Mouse (Mus musculus): ENCODE measurements around the gene Ubtf. TPM values are rescaled to one million over a fixed set of nuclear protein-coding genes. Genes with fewer than 3 reads are reported as not detected.

The Ubtf gene
- polyA plus RNA-seq, 1 experiment, result 8.9 TPM

- no peaks in the 10 kb centered on the region for H3K36me3 ChIP-seq (ENCODE audit: control insufficient read depth, insufficient read depth, low read length)
- peaks cover 15% of the 10 kb centered on the region for H3K4me1 ChIP-seq (ENCODE audit: control insufficient read depth, insufficient read depth, low read length)
- no peak overlapping the region for H3K4me3 ChIP-seq (ENCODE audit: control insufficient read depth, low read depth, low read length)
- no peak overlapping the region for H3K27ac ChIP-seq (ENCODE audit: control insufficient read depth, insufficient read depth, low read depth, low read length)
- TF ChIP-seq POLR2A (IDR thresholded peaks at IDR 0.05; ENCODE audit: control insufficient read depth, low read depth, low read length) (no peak), CTCF (IDR thresholded peaks at IDR 0.05; ENCODE audit: control insufficient read depth, insufficient read depth, insufficient replicate concordance, low read depth, low read length) (peak; percentile 18; the same call in 1 of the 2 replicates)
- no peaks in the 10 kb centered on the region for H3K27me3 ChIP-seq (ENCODE audit: control insufficient read depth, insufficient read depth, low read length)
These were observed 19.7 kb downstream of the Ubtf start for GRCm38 (mm10) chr11:102299839-102300238.

DNA sequence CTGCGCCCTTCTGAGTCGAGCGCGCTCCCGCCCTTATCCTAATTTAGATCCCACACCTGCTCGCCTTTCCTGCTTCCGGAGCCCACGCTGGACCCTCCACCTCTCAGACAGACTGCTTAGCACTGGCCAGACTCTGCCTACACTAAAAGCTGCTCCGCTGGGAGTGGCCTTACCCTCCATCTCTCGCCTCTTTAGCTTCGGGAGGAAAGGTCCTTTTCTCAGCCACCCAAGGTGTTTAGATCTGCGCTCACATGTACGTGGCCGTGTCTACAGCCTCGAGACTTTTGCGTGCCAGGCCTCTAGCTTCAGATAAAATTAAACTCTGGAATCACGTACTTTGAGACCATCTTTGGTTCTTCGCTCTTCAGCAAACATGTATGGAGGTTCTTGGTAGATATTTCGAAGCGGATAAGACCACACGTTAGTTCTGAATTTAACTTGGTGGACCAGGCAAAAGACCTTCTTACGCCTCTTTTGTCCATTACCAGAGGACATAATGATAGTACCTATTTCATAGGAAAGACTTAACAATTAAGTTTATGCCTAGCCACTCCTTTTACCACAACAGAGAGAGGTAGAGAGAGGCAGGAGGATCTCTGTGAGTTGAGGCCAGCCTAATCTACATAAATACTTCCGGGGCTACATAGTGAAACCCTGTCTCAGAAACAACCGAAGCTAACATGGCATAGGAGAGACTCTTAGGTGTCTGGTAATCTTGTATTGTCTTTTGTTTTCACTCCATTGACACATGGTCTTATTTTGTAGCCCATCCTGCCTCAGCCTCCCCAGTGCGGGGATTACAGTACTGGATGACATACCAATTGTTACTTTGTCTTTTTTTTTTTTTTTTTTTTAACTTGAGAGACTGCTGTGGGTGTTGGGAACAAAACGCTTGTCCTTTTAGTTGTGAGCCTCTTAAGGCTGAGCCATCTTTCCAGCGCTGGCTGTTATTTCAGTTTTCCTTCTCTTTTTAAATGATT is 21.7 kb downstream of the Ubtf start:
- H3K4me1 ChIP-seq (ENCODE audit: control insufficient read depth, insufficient read depth, low read length), result peaks cover 16% of the 10 kb centered on the region
- peak overlapping the region; percentile 75 for H3K4me3 ChIP-seq (ENCODE audit: control insufficient read depth, low read depth, low read length)
- H3K27ac ChIP-seq (ENCODE audit: control insufficient read depth, insufficient read depth, low read depth, low read length), result peak overlapping the region; percentile 60
- TF ChIP-seq POLR2A (IDR thresholded peaks at IDR 0.05; ENCODE audit: control insufficient read depth, low read depth, low read length) (no peak), CTCF (IDR thresholded peaks at IDR 0.05; ENCODE audit: control insufficient read depth, insufficient read depth, insufficient replicate concordance, low read depth, low read length) (no peak)
- H3K27me3 ChIP-seq (ENCODE audit: control insufficient read depth, insufficient read depth, low read length), result no peaks in the 10 kb centered on the region
- no peaks in the 10 kb centered on the region for H3K36me3 ChIP-seq (ENCODE audit: control insufficient read depth, insufficient read depth, low read length)

- Histone ChIP-seq H3K4me3 (ENCODE audit: control insufficient read depth, low read depth, low read length) (peak within 1 kb of the TSS; percentile 93), H3K27ac (ENCODE audit: control insufficient read depth, insufficient read depth, low read depth, low read length) (peak within 1 kb of the TSS; percentile 88), H3K36me3 (ENCODE audit: control insufficient read depth, insufficient read depth, low read length) (no peaks in the 10 kb centered on the region; the same call in 1 of the 2 replicates), H3K4me1 (ENCODE audit: control insufficient read depth, insufficient read depth, low read length) (peaks cover 16% of the 10 kb centered on the region), H3K27me3 (ENCODE audit: control insufficient read depth, insufficient read depth, low read length) (no peaks in the 10 kb centered on the region)
- TF ChIP-seq CTCF (IDR thresholded peaks at IDR 0.05; ENCODE audit: control insufficient read depth, insufficient read depth, insufficient replicate concordance, low read depth, low read length) (no peak), POLR2A (IDR thresholded peaks at IDR 0.05; ENCODE audit: control insufficient read depth, low read depth, low read length) (peak; percentile 76)
These were observed 22.8 kb downstream of the Ubtf start, which contains the start of gene Atxn7l3 for GRCm38 (mm10) chr11:102296491-102297472. Gene Atxn7l3 (minus strand): TSS chr11:102296631.

- Histone ChIP-seq H3K27ac (ENCODE audit: control insufficient read depth, insufficient read depth, low read depth, low read length) (peak overlapping the region; percentile 88), H3K27me3 (ENCODE audit: control insufficient read depth, insufficient read depth, low read length) (no peaks in the 10 kb centered on the region), H3K36me3 (ENCODE audit: control insufficient read depth, insufficient read depth, low read length) (peaks cover 2% of the 10 kb centered on the region; the same call in 1 of the 2 replicates), H3K4me1 (ENCODE audit: control insufficient read depth, insufficient read depth, low read length) (peaks cover 16% of the 10 kb centered on the region), H3K4me3 (ENCODE audit: control insufficient read depth, low read depth, low read length) (peak overlapping the region; percentile 93)
- TF ChIP-seq CTCF (IDR thresholded peaks at IDR 0.05; ENCODE audit: control insufficient read depth, insufficient read depth, insufficient replicate concordance, low read depth, low read length) (no peak), POLR2A (IDR thresholded peaks at IDR 0.05; ENCODE audit: control insufficient read depth, low read depth, low read length) (no peak)
These were observed 23.7 kb downstream of the Ubtf start for GRCm38 (mm10) chr11:102295598-102296471.

DNA sequence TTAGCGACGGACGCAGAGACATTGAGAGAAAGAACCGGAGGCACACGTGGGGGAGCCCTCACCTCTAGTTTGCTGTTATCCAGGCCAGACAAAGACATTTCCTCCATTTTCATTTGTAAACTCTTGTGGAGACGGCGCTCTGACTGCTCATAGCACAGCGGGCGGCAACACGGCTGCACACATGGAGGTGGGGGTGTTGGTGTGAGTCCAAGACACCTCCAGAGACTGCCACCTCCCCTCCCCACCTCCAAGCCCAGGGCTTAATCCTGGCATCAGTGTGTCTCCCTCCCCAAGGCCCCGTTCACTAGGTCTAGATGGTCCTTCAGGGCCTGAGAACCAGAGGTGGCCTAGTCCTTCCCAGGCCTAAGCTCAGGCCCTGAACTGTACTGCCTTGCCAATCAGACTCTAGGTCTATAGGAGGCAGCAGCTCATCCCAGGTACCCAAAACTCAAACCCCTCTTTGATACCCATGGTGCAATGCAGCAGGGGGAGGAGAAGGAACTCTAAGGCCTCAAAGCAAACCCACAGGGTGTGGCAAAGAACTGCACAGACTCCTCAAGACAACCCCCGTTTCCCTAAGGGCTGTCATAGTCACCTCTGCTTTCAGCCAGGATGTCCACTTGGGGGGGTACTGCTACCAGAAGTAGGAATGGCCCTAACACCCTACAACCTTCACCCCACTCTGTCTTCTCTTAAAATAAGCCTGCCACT is 24.5 kb downstream of the Ubtf start:
- no peaks in the 10 kb centered on the region for H3K27me3 ChIP-seq (ENCODE audit: control insufficient read depth, insufficient read depth, low read length)
- peak overlapping the region; percentile 88 for H3K27ac ChIP-seq (ENCODE audit: control insufficient read depth, insufficient read depth, low read depth, low read length)
- peaks cover 16% of the 10 kb centered on the region for H3K4me1 ChIP-seq (ENCODE audit: control insufficient read depth, insufficient read depth, low read length)
- TF ChIP-seq CTCF (IDR thresholded peaks at IDR 0.05; ENCODE audit: control insufficient read depth, insufficient read depth, insufficient replicate concordance, low read depth, low read length) (no peak), POLR2A (IDR thresholded peaks at IDR 0.05; ENCODE audit: control insufficient read depth, low read depth, low read length) (no peak)
- peak overlapping the region; percentile 93 for H3K4me3 ChIP-seq (ENCODE audit: control insufficient read depth, low read depth, low read length)
- H3K36me3 ChIP-seq (ENCODE audit: control insufficient read depth, insufficient read depth, low read length), result peaks cover 2% of the 10 kb centered on the region; the same call in 1 of the 2 replicates

DNA sequence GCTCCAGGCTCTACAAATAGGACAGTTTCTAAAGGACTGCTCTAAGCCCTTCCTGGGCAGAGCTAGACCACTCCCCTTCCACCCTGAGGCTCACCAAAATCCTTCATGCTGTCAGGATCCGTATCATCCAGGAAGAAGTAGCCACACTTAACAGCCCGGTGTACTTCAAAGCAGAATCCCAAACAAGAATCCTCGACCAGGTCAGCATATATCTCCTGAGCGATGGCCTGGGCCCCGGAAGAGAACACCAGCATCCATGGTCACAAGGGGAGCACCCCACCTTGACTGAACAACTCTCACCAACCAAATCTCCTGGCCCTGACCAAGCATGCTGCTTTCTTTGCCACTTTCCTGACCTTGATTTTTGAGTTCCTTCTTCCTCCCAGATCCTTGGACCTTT is 25.1 kb downstream of the Ubtf start:
- peaks cover 13% of the 10 kb centered on the region for H3K4me1 ChIP-seq (ENCODE audit: control insufficient read depth, insufficient read depth, low read length)
- peaks cover 2% of the 10 kb centered on the region; the same call in 1 of the 2 replicates for H3K36me3 ChIP-seq (ENCODE audit: control insufficient read depth, insufficient read depth, low read length)
- no peak overlapping the region for H3K27ac ChIP-seq (ENCODE audit: control insufficient read depth, insufficient read depth, low read depth, low read length)
- no peak overlapping the region for H3K4me3 ChIP-seq (ENCODE audit: control insufficient read depth, low read depth, low read length)
- TF ChIP-seq POLR2A (IDR thresholded peaks at IDR 0.05; ENCODE audit: control insufficient read depth, low read depth, low read length) (no peak), CTCF (IDR thresholded peaks at IDR 0.05; ENCODE audit: control insufficient read depth, insufficient read depth, insufficient replicate concordance, low read depth, low read length) (no peak)
- H3K27me3 ChIP-seq (ENCODE audit: control insufficient read depth, insufficient read depth, low read length), result no peaks in the 10 kb centered on the region
